Mouse (Mus musculus) ES-E14 (cell line): ENCODE measurements around the gene Reep3.
A peak's percentile ranks its signal among the peaks of the same experiment; 100 is the strongest.

Source experiments
- CHD2 ChIP-seq: IDR thresholded peaks from 2 replicates; pipeline ENCODE4 v1.6.1; 2014; ENCODE audit warnings: mild to moderate bottlenecking, low read depth, low read length, inconsistent platforms
- ZNF384 ChIP-seq: IDR thresholded peaks from 2 replicates; pipeline ENCODE4 v1.6.1; 2012; ENCODE audit warnings: low read depth, low read length, inconsistent platforms

DNA sequence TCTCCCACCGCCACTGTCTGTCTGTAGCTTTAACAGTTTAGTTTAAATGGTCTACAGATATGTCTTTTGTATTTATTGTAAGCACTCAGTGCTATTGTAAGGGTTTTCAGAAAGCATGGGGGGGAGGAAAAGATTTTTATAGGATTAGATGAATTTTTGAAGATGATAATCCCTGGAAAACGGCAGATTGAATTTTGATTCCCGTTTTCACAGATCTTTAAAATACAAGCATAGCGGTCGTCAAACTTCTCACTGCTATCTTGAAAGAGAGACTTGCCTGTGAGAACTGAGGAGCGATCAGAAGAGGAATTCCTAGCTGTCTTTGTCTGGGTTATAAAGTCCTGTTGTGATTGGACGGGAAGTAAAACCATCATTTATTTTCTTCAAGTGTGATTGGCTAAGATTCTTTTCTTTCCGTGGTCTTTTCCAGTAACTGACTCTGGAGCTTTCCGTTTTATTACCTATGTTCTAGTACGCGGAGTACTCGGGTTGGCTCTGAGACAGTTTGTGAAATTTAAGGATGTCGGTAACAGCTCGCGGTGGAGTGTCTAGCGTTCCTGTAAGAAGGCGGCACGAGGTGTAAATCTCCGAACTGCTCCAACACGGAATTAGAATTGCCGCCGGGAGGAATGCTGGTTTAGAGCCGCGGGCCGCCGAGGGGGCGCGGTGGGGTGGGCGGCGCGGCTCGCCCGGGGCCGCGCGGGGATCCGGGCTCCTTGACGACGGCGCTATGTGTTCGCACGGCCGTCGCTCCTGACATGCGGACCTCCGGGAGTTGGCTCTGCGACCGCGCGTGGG is 29.5 kb upstream of the Reep3 start:
- TF ChIP-seq ZNF384 = no peak
- peak; percentile 37; the same call in 1 of the 2 replicates for TF ChIP-seq CHD2
